Mouse (Mus musculus) brain, embryonic 14.5 days (tissue): ENCODE measurements at regions not wholly inside any gene's neighbourhood (a gene's known extent, or its start where the extent isn't known, plus 50 kb on each side); places are given as distances from the start of the nearest gene placed in this dataset.

ENCODE experiments used
- CTCF ChIP-seq: fragments of 200-500 bp; IDR thresholded peaks from 2 replicates; pipeline ENCODE4 v1.5.1; 2012; ENCODE audit warnings: inconsistent platforms, mild to moderate bottlenecking, moderate library complexity, borderline replicate concordance; ENCODE audit not compliant: insufficient read depth, insufficient read length; ENCODE audit errors: extremely low read depth
- POLR2A ChIP-seq: fragments of 200-500 bp; IDR thresholded peaks from 2 replicates; pipeline ENCODE4 v1.6.1; 2012; ENCODE audit warnings: mild to moderate bottlenecking, inconsistent platforms, borderline replicate concordance; ENCODE audit not compliant: poor library complexity, insufficient read depth, insufficient read length, severe bottlenecking; ENCODE audit errors: extremely low read depth

- TF ChIP-seq CTCF = no peak
- no peak for TF ChIP-seq POLR2A
These were observed 956.7 kb upstream of the H2afb3 start for GRCm38 (mm10) chrX:121269620-121270019.
